Mouse (Mus musculus) G1E (cell line): ENCODE results near the gene S100a6. TPM values are rescaled to one million over a fixed set of nuclear protein-coding genes. Genes with fewer than 3 reads are reported as not detected.
A peak's percentile ranks its signal among the peaks of the same experiment; 100 is the strongest.

Source experiments
- ATAC-seq: 2 replicates; pipeline ENCODE4 v1.8.0; 2016; ENCODE audit warnings: mild to moderate bottlenecking; ENCODE audit not compliant: insufficient number of reproducible peaks, poor library complexity, low FRiP score, severe bottlenecking; ENCODE audit errors: extremely low read depth
- DNase-seq: peaks from one replicate; pipeline ENCODE4 v3.0.0; 2012; ENCODE audit warnings: low spot score
- H3K27me3 ChIP-seq: 2 replicates; pipeline ENCODE4 v1.6.1; 2012; ENCODE audit warnings: mild to moderate bottlenecking, low read length, inconsistent platforms; ENCODE audit not compliant: insufficient read depth
- H3K36me3 ChIP-seq: replicated peaks from 2 replicates; pipeline ENCODE3; 2012; ENCODE audit warnings: mild to moderate bottlenecking, inconsistent platforms
- H3K4me1 ChIP-seq: 2 replicates; pipeline ENCODE4 v1.6.1; 2012; ENCODE audit warnings: low read depth, low read length, inconsistent platforms, mixed read lengths; ENCODE audit not compliant: insufficient read depth
- H3K4me3 ChIP-seq: 2 replicates; pipeline ENCODE4 v1.5.1; 2012; ENCODE audit warnings: low read depth, mild to moderate bottlenecking, inconsistent platforms, low read length, moderate library complexity, mixed read lengths
- H3K9me3 ChIP-seq: replicated peaks from 2 replicates; pipeline ENCODE4 v1.6.1; 2012; ENCODE audit warnings: inconsistent platforms
- CTCF ChIP-seq: IDR thresholded peaks from 2 replicates; pipeline ENCODE4 v1.5.1; 2012; ENCODE audit warnings: low read depth, low read length, inconsistent platforms, mixed read lengths
- GATA1 ChIP-seq: IDR thresholded peaks from 2 replicates; pipeline ENCODE4 v1.6.1; 2012; ENCODE audit warnings: borderline replicate concordance, low read length, inconsistent platforms, mixed read lengths
- GATA2 ChIP-seq: IDR thresholded peaks from 2 replicates; pipeline ENCODE4 v1.6.1; 2012; ENCODE audit warnings: low read depth, low read length, inconsistent platforms, borderline replicate concordance
- POLR2AphosphoS5 ChIP-seq: IDR thresholded peaks from 2 replicates; pipeline ENCODE4 v1.6.1; 2012; ENCODE audit warnings: low read depth, low read length, inconsistent platforms; ENCODE audit not compliant: insufficient replicate concordance
- TAL1 ChIP-seq: conservative IDR thresholded peaks from 2 replicates; pipeline ENCODE4 v1.6.1; 2012; ENCODE audit warnings: low read depth, low read length, inconsistent platforms, mixed read lengths
- polyA plus RNA-seq: library from polyadenylated mRNA; stranded (reverse); fragments of >175 nt; gene quantifications from 2 replicates; pipeline ENCODE4 v1.2.3, GENCODE M21; 2012
- total RNA-seq, 2 experiments: library from RNA; stranded (forward) in 1 of 2; stranded (reverse) in 1 of 2; fragments of 200-1000 nt in 1 of 2; fragments of >200 nt in 1 of 2; fragmentation: Nextera tagmentation in 1 of 2; gene quantifications; 2 replicates each; pipeline ENCODE4 v1.2.3; 2014 to 2017

Gene S100a6
- total and polyA plus RNA-seq, 3 experiments = not detected

GRCm38 (mm10) chr3:90582556-90582955 lies 30.1 kb upstream of the S100a6 start:
- DNase-seq = no peak
- ATAC-seq = no peak
- TF ChIP-seq POLR2AphosphoS5 (no peak), CTCF (no peak), GATA2 (no peak), GATA1 (no peak), TAL1 (no peak)
- Histone ChIP-seq H3K4me3 (no peak overlapping the region), H3K9me3 (no peaks in the 10 kb centered on the region), H3K4me1 (no peaks in the 10 kb centered on the region), H3K27me3 (peaks cover 17% of the 10 kb centered on the region), H3K36me3 (no peaks in the 10 kb centered on the region)

- H3K4me1 ChIP-seq = no peaks in the 10 kb centered on the region
- TF ChIP-seq GATA2 (no peak), TAL1 (no peak), CTCF (no peak)
- peaks cover 17% of the 10 kb centered on the region for H3K27me3 ChIP-seq
- ATAC-seq (no peak), DNase-seq (no peak)
- no peak overlapping the region for H3K4me3 ChIP-seq
- no peaks in the 10 kb centered on the region for H3K9me3 ChIP-seq
- H3K36me3 ChIP-seq = no peaks in the 10 kb centered on the region
These were observed 28.8 kb upstream of the S100a6 start for GRCm38 (mm10) chr3:90583893-90584292.

GRCm38 (mm10) chr3:90585595-90585994 lies 27.1 kb upstream of the S100a6 start:
- no peaks in the 10 kb centered on the region for H3K36me3 ChIP-seq

GRCm38 (mm10) chr3:90586016-90586643 lies 26.6 kb upstream of the S100a6 start:
- TF ChIP-seq POLR2AphosphoS5 (no peak), GATA1 (no peak), TAL1 (no peak), GATA2 (no peak), CTCF (no peak)
- ATAC-seq (no peak), DNase-seq (no peak)
- peaks cover 12% of the 10 kb centered on the region for H3K27me3 ChIP-seq
- H3K4me3 ChIP-seq = no peak overlapping the region
- H3K36me3 ChIP-seq = no peaks in the 10 kb centered on the region
- no peaks in the 10 kb centered on the region for H3K4me1 ChIP-seq
- no peaks in the 10 kb centered on the region for H3K9me3 ChIP-seq

More at GRCm38 (mm10) chr3:90585595-90585994, 27.1 kb upstream of the S100a6 start:
- DNase-seq (peak; percentile 49), ATAC-seq (no peak)
- no peak overlapping the region for H3K4me3 ChIP-seq
- TF ChIP-seq POLR2AphosphoS5 (no peak), CTCF (peak; percentile 83)
- no peaks in the 10 kb centered on the region for H3K9me3 ChIP-seq
- peaks cover 12% of the 10 kb centered on the region for H3K27me3 ChIP-seq
- H3K4me1 ChIP-seq = no peaks in the 10 kb centered on the region

- H3K27me3 ChIP-seq = peaks cover 12% of the 10 kb centered on the region
- ATAC-seq (no peak), DNase-seq (no peak)
- no peaks in the 10 kb centered on the region for H3K4me1 ChIP-seq
- no peaks in the 10 kb centered on the region for H3K36me3 ChIP-seq
- H3K4me3 ChIP-seq = no peak overlapping the region
- H3K9me3 ChIP-seq = no peaks in the 10 kb centered on the region
- no peak for TF ChIP-seq POLR2AphosphoS5
- TF ChIP-seq GATA1 = no peak
- TF ChIP-seq GATA2 = no peak
These were observed 25.8 kb upstream of the S100a6 start for GRCm38 (mm10) chr3:90586906-90587305.

GRCm38 (mm10) chr3:90587361-90588101 lies 25.2 kb upstream of the S100a6 start:
- TF ChIP-seq CTCF = no peak
- TF ChIP-seq GATA1 = no peak
- no peak for TF ChIP-seq TAL1
- TF ChIP-seq POLR2AphosphoS5 = no peak
- no peak for TF ChIP-seq GATA2
- Histone ChIP-seq H3K27me3 (peaks cover 12% of the 10 kb centered on the region), H3K36me3 (no peaks in the 10 kb centered on the region), H3K9me3 (no peaks in the 10 kb centered on the region), H3K4me1 (no peaks in the 10 kb centered on the region), H3K4me3 (no peak overlapping the region)
- DNase-seq (no peak), ATAC-seq (no peak)

- TF ChIP-seq GATA2 = no peak
- no peak for TF ChIP-seq POLR2AphosphoS5
- TF ChIP-seq CTCF = no peak
- no peaks in the 10 kb centered on the region for H3K9me3 ChIP-seq
- H3K36me3 ChIP-seq = no peaks in the 10 kb centered on the region
- ATAC-seq (no peak), DNase-seq (no peak)
- peaks cover 10% of the 10 kb centered on the region for H3K27me3 ChIP-seq
- no peaks in the 10 kb centered on the region for H3K4me1 ChIP-seq
- no peak overlapping the region for H3K4me3 ChIP-seq
These were observed 23.3 kb upstream of the S100a6 start for GRCm38 (mm10) chr3:90589390-90589789.
